Mouse (Mus musculus): ENCODE results near the gene Aars.
A peak's percentile ranks its signal among the peaks of the same experiment; 100 is the strongest.
"Not testable (repeated sequence)": the region's sequence is repeated elsewhere in the genome, so short reads cannot be mapped to it uniquely, and the experiment has no call there.

Aars gene

DNA sequence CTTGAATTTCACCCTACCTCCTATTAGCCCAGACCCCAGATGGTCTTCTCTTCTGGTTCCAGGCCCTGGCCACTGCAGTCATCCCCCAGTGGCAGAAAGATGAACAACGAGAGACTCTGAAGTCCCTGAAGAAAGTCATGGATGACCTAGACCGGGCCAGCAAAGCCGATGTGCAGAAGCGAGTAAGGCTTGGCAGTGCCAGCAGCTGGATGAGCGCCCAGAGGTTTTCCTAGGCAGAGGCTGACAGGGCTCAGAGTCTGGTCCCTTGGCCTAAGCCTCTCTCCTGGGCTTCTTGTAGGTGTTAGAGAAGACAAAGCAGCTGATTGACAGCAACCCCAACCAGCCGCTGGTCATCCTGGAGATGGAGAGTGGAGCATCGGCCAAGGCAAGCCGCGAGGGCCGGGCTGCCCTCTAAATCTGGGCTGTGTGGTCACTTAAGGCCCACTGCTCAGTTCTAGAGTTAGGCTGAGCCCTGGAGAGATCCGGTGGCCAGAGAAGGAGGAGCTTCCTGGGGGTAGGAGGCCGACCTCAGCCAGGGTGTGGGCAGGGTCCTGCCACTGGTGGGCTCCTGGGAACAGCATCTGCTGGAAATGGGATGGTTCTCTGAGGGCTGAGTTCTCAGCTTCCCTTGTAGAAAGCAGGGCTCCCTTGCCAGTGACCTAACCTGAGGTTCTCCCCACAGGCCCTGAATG, 21.0 kb downstream of the Aars start:
- DNase-seq (ENCODE audit: low spot score), result no peak

DNA sequence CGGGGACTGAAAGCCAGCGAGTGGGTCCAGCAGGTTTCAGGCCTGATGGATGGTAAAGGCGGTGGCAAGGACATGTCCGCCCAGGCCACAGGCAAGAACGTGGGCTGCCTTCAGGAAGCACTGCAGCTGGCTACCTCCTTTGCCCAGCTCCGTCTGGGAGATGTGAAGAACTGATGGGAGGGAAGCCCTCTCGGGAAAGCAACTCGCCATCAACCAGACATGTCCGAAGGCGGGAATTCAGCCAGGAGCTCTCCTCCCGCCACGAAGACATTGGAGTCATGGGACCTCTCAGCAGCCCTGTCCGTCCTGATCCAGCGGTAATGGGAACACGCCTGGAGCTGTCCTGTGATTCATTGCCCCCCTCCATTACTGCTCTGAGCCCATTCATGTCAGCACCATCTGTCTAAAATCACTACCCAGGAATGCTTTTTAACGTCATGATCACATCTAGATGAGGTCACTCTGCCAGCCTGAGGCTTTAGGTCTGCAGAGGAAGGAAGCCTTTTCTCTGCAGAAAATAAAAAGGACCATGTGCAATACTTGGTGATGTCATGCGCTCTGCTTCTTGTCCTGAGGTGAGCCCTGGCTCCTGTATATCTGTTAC, 22.2 kb downstream of the Aars start:
- DNase-seq (ENCODE audit: low spot score), result no peak

DNA sequence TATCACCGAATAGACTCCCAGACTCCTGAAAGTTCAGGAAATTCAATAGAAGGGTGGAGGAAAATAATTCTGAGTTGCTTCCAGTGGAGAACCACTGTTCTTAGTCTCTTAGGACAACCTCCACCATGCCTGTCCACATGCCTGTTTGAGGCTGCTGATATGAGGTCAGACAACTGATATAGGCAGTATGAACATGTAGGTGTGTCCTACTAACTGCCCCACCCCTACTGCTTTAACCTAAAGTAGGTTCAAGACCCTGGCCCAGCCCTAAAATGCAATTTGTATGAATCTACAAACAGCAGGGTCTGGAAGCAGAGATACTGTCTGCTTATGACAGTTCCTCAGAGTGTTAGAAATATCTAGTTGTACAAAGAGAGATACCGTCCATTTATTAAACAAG, 22.7 kb downstream of the Aars start:
- DNase-seq (ENCODE audit: low spot score), result no peak

DNA sequence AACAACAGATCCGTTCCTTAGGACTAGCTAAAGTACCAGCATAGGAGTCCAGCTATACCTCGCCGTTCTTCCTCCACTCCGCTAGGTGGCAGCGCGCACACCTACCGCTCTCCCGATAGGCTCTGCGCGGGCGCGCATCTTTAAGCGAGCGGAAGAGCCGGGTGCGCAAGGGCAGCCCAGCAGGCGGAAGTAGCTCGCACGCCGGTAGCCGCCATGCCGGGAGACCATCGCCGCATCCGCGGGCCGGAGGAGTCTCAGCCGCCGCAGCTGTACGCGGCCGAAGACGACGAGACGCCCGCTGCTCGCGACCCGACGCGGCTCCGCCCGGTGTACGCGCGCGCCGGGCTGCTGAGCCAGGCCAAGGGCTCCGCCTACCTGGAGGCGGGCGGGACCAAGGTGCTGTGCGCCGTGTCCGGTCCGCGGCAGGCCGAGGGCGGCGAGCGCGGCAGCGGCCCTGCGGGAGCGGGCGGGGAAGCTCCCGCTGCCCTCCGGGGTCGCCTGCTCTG, 23.3 kb downstream of the Aars start, which contains the start of gene Exosc6:
Exosc6 (plus strand) TSS at position 182 of the 506 bp plus-strand sequence.
- peak; percentile 86 for DNase-seq (ENCODE audit: low spot score)

DNA sequence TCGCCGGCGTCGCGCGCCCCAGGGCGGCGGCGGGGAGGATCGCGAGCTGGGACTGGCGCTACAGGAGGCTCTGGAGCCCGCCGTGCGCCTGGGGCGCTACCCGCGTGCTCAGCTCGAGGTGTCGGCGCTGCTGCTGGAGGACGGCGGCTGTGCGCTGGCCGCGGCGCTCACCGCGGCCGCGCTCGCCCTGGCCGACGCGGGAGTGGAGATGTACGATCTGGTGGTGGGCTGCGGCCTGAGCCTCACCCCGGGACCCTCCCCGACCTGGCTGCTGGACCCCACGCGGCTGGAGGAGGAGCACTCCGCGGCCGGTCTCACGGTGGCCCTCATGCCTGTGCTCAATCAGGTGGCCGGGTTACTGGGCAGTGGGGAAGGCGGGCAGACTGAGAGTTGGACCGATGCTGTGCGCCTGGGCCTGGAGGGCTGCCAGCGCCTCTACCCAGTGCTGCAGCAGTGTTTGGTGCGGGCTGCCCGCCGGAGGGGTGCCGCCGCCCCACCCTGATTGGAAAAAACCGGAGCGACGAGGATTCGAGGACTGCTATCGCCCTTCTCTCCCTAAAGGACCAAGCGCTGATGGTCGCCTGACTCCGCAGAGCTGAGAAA, 23.8 kb downstream of the Aars start:
- peak; percentile 28 for DNase-seq (ENCODE audit: low spot score)

DNA sequence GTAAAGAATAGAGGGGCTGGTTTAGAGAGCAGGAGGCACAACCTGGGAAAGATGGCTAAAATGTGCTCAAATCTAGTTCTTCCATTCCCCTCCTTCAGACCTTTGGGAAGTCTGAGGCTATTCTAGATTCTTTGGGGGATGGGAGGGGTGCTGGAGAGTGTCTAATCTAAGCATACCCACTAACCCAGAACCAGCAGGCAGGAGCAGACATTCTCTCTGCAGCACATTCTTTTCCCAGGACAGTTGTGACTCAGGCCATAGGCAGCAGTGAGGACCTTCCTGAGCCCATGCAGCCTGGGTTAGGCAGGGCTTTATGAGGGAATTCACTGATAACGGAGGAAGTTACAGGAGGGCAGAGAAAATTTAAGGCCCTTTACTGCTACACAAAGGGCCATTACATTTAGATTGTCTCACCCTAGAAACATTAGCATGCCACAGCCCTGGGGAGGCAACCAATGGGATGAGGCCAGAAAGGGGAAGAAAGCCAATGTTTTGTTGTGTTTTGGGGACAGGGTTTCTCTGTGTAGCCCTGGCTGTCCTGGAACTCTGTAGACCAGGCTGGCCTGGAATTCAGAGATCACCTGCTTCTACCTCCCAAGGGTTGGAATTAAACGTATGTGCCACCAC, 26.1 kb downstream of the Aars start:
- DNase-seq (ENCODE audit: low spot score), result no peak

DNA sequence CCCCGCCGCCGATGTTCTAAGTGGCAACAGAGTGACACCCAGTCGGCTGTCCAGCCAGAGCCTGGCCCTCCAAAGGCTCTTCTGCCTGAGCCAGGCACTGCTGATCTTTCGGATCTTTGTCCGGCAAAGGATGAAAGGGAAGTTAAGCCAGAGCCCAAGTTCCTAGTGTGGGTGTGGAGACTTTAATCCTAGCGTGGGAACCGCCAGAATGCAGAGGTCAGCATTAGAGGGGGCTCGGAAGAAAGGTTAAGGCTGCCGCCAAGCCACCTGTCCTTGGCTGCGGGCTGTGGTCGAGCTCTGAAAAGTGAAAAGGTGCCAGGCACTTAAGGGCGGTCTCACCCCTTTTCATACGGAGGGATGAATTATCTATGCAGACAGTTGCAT, 28.7 kb downstream of the Aars start:
- no peak for DNase-seq (ENCODE audit: low spot score)

DNA sequence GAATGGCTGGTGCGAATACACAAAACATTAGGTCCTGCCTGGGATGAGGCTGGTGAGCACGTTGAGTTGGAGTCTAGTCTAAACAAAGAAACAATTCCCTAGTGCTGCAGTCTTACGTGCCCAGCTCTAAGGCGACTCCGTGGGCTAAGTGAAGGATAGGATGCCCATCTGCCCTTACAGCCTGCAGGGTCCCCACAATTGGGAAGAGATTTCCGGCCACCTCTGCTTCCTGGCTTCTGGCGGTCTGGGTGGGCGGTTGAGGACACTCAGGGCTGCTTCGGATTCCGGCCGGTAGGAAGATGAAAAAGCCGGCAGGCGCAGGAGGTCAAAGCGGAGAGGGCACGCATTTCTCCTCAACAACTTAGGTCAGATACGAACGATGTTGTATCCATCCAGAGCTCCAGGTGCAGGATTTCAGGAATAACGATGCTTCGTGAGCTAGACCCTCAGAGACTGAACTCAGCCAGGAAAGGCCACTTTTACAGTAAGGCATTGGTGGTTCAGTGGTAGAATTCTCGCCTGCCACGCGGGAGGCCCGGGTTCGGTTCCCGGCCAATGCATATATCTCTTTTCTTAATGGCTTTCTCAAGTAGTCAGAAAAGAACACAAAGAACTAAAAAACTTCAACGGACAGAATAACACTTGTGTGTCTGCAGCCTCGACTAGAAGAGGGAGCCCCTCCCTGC, 29.3 kb downstream of the Aars start:
- peak; percentile 80 for DNase-seq (ENCODE audit: low spot score)

DNA sequence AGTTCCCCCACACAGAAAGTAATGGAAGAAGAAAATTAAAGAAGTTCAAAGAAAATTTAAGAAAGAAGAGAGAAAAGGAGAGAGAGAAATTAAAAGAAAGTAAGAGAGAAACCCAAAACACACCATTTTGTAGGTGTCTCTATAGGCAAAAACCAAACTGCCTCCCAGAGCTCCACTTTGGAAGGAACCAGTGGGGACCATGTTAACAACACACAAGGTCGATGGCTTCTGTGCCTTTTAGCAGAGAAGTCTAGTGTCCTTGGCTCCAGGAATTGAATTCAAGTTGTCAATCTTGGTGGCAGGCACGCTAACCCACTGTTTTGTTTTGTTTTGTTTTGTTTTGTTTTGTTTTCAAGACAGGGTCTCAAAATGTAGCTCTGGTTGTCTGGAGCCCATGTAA, 29.9 kb downstream of the Aars start:
- no peak for DNase-seq (ENCODE audit: low spot score)

DNA sequence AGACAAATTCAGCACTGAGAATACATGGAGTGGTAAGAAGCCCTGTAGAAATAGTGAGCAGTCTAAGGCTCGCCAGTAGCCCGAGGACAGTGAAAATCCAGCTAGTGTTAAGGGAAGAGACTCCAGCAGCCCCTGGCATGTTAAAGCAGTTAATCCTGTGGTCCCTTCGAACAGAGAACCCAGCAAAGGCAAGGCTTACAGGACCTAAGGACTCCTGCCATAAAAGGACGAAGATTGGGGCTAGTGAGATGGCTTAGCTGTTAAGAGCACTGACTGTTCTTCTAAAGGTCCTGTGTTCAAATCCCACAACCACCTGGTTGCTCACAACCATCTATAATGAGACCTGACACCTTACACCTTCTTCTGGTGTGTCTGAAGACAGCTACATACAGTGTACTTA, 33.4 kb downstream of the Aars start:
- no peak for DNase-seq (ENCODE audit: low spot score)

DNA sequence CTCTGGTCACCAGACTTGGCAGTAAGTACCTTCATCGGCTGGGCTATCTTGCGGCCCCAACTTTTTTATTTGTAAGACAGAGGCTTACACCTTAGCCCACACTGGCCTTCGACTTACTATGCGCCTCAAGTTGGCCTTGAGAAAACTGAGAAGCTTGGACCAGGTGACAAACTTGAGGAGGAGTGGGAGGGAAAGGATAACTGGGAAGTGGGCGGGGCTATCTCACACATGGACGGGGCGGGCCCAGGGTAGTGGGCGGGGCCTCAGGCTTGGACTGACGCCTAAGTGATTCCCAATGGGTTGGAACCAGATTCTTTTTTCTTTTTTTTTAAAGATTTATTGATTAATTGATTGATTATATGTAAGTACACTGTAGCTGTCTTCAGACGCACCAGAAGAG, 34.5 kb downstream of the Aars start:
- DNase-seq (ENCODE audit: low spot score), result no peak

DNA sequence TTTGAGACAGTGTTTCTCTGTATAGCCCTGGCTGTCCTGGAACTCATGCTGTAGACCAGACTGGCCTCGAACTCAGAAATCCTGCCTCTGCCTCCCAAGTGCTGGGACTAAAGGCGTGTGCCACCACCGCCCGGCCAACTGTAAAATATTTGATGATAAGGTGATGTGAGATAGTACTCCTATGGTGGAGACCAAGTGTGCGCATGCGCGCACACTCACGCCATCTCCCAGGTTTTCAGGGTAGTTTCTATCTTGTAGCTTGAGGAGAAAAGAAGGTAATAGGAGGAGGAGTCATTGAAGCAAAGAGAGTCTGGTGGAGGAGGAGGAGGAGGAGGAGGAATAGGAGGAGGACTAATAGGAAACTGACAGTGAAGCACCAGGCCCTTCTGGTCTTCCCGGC, 35.7 kb downstream of the Aars start:
- not testable (repeated sequence) for DNase-seq (ENCODE audit: low spot score)

DNA sequence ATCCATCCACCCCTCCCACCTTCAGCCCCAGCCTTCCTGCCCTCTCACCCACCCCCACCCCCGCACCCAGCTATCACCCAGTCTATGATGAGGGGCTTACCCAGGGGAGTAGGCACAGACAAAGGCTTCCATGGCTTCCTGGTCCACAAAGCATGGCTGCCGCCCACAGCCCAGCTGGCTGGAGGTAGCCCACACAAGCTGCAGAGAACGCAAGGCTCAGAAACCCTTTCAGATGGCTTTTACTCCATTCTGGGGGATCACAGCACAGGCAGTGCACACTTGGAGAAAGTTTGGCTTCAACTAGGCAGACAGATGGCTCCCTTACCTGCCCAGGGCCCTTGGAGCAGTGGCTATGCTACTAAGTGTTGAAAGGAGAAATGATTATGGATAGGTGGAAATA, 43.0 kb downstream of the Aars start:
- no peak for DNase-seq (ENCODE audit: low spot score)

DNA sequence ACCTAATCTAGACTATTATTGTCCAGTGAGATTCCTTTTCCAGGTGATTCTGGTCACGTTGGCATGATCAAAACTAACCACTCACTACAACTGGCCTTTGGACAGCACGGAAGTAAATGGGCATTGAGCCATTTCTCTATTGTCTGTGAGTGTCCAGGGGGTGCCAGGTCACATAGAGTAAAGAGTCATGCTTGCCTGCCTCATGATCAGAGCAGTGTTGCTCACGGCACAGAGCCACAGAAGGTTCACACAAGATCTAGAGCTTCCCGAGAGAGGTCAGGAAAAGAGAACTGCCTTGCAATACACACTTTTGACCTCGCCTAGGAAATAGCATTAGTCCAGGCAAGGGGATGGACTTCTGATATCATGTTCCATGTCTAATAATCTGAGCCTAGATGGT, 46.5 kb downstream of the Aars start:
- DNase-seq (ENCODE audit: low spot score), result no peak

DNA sequence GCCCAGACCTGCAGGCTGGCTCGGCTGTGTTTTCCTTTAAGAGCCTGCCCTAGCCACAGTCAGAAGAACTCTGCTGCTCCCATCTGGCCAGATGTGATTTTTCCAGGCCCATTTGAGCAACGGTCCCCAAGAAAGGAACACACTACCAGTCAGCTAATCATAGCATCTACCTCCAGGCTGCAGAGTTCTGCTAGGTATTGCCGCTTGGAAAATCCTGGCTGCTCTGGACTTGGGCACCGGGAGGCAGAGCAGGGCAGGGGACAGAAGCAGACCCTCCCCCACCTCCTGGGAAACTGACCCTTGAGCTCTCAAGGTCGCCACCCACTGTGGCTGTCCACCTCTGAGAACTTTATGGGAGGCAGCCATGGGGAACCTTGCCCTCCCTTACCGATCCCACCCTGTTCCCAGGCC, 46.9 kb downstream of the Aars start:
- DNase-seq (ENCODE audit: low spot score), result no peak

DNA sequence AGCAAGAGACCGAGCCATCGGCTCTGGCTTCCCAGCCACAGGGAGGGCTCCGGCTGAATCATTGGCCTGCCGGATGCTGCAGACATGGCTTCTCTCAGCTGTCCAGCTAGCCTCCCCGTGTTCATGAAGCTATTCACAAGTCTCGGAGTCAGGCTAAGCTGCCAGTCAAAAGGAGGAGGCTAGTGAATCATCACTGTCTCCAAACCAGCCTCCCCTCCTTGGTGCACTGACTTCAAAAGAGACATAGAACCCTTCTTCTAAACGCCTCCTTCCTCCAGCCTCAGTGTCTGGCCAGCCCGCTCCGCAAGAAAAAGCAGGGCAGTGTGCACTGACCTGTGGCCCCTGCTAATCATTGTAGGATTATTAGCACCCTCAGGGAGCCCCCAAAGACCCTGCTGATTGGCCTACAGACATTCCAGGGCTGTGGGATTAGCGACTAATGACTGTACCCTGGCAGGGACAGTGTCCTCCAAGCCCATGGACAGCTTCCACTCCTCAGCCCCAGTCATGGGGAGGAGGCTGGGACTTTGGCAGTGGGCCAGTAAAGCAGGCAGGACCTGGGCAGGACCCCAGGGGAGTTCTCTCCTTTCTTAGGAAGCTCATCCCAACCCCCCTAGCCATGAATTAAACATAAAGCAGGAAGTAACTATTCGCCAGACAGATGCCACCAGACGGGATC, 48.8 kb downstream of the Aars start:
- DNase-seq (ENCODE audit: low spot score), result no peak

DNA sequence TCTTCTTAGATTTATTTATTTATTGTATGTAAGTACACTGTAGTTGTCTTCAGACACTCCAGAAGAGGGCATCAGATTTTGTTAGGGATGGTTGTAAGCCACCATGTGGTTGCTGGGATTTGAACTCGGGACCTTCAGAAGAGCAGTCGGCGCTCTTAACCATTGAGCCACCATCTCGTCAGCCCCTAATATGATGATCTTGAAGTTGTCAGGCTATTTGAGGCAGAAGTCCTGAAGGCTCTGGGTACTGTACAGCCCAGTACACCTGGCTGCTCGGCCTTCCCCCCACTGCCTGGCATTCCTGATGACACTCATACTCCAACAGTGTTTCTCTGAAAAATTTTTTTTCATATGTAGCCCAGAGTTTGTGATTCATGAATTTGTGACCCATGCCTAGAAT, 51.0 kb downstream of the Aars start:
- DNase-seq (ENCODE audit: low spot score), result not testable (repeated sequence)

DNA sequence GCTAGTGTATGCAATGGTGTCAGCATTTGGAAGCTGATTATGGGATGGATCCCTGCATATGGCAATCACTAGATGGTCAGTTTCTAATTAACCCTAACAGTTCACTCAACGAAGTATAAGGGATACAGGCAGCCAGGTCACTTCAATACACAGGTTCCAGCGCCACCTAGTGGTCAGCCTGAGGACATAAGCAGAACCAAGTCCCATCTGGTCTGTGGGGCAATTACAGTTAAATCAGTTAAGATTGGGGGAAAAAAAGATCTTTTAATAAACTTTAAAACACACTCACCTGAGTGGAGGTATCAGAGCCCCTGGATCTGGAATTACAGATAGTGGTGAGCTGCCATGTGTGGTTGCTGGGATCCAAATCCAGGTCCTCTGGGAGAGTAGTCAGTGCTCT, 57.2 kb downstream of the Aars start:
- DNase-seq (ENCODE audit: low spot score), result peak; percentile 78

DNA sequence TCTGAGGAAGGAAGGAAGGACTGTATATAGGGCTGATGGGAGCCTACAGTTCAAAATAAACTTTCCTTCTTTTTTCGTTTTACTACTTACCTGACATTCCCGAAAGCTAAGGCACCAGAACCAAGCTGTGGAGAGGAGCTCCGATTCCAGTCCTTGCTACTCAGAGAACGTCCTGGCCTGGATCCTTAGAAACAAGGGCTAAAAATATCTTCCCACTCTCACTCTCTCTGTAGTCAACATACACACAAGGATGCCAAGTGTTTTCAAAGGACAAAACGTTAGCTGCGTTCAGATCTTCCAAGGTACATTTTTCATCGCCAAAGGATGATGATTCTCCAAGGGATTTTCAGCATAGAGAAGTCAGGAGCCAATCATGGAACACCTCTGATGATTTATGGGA, 58.8 kb downstream of the Aars start:
- DNase-seq (ENCODE audit: low spot score), result no peak

DNA sequence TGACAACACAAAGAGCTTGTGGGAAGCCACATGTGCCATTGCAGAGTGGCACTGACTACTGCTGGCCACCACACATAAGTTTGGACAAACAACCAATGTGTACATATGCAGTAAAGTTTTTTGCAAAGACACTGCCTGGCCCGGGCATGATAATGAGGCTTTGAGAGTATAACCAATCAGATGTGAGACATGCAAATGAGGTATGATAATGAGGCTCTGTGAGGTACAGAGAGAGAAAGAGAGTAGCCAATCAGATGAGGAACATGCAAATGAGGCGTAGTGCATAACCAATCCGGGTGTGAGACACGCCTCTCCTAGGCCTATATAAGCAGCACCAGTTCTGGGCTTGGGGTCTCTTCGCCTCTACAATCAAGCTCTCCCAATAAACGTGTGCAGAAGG, 59.4 kb downstream of the Aars start, which contains the start of gene Clec18a:
Clec18a (minus strand) TSS at position 101 of the 400 bp plus-strand sequence.
- not testable (repeated sequence) for DNase-seq (ENCODE audit: low spot score)

DNA sequence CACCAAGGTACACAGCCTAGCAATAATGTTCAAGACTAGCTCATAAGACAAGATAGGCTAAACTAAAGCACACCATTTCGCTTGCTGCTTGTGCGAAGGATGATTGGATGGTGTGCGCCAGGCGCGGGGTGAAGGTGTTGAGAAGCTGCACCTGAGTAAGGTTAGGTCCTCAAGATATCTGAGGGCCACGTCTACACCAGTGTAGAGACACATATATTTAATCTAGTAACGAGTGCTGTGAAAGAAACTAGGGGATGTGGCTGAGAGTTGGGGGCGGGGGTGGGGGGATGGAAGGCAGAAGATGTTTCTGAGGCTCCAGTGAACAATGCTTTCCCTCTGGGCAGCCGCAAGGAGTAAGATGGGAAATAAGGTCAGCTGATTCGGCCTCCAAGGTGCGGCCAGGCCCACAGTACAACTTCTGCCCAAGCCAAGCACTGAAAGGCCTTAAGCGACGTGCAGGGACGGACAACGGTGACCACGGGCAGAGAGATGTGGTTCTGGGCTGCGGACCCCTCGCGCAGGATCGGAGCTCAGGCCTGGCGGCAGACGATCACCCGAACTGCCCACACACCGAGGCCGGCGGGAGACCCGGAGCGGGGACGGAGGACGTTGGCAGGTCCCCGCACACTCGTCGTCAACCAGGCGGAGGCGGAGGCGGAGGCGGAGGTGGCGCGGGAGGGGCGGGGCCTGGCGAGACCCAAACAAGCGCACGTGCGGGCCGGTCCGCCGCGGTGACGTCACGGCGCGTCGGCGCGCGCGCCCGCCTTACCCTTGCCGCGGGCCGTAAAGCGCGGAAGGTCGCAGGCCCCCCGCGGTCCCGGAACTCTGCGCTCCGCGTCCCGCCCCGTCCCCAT, 61.1 kb downstream of the Aars start, which contains the start of gene Pdpr:
Pdpr (plus strand) TSS at position 766 of the 854 bp plus-strand sequence.
- peak; percentile 84 for DNase-seq (ENCODE audit: low spot score)
